Mouse (Mus musculus) cerebellum, postnatal 14 days (tissue): Measurements from ENCODE around the gene Tmem221.

ENCODE experiments used
- DNase-seq, 2 experiments: peaks; one replicate each; pipeline ENCODE4 v3.0.0; 2021; ENCODE audit warnings: mixed read lengths in 2 of 2

Gene Tmem221

GRCm38 (mm10) chr8:71577856-71578387 lies 19.3 kb upstream of the Tmem221 start:
- DNase-seq = peak; percentile 46 to 49

- DNase-seq = no peak
These were observed 16.3 kb upstream of the Tmem221 start for GRCm38 (mm10) chr8:71575020-71575419.

GRCm38 (mm10) chr8:71574426-71574825 lies 15.8 kb upstream of the Tmem221 start:
- DNase-seq = peak in 1 of 2 experiments; percentile 36

- DNase-seq = peak; percentile 64 to 77
These were observed 14.4 kb upstream of the Tmem221 start for GRCm38 (mm10) chr8:71572847-71573633.

- DNase-seq = peak; percentile 57 to 69
These were observed 13.4 kb upstream of the Tmem221 start for GRCm38 (mm10) chr8:71572077-71572476.

GRCm38 (mm10) chr8:71570291-71570954 lies 11.8 kb upstream of the Tmem221 start:
- DNase-seq = peak; percentile 97 to 98

GRCm38 (mm10) chr8:71569366-71570290 lies 11.0 kb upstream of the Tmem221 start:
- peak; percentile 94 to 95 for DNase-seq

- DNase-seq = peak; percentile 47
These were observed 10.3 kb upstream of the Tmem221 start for GRCm38 (mm10) chr8:71568941-71569340.

- DNase-seq = peak; percentile 87 to 91
These were observed 9.8 kb upstream of the Tmem221 start, which contains the start of gene Slc27a1 for GRCm38 (mm10) chr8:71568387-71568937. Gene Slc27a1, plus strand, starts transcription at chr8:71568882.

- no peak for DNase-seq
These were observed 8.9 kb upstream of the Tmem221 start for GRCm38 (mm10) chr8:71567587-71567986.

GRCm38 (mm10) chr8:71566501-71566900 lies 7.8 kb upstream of the Tmem221 start, which contains the start of gene Nxnl1:
Gene Nxnl1, minus strand, starts transcription at chr8:71566601.
- no peak for DNase-seq

GRCm38 (mm10) chr8:71563992-71564391 lies 5.3 kb upstream of the Tmem221 start:
- peak in 1 of 2 experiments; percentile 55 for DNase-seq

GRCm38 (mm10) chr8:71562751-71563150 lies 4.1 kb upstream of the Tmem221 start:
- peak; percentile 84 to 90 for DNase-seq

GRCm38 (mm10) chr8:71561401-71561800 lies 2.7 kb upstream of the Tmem221 start:
- DNase-seq = peak; percentile 78 to 82

- no peak for DNase-seq
These were observed 2.1 kb upstream of the Tmem221 start for GRCm38 (mm10) chr8:71560765-71561164.

GRCm38 (mm10) chr8:71560071-71560470 lies 1.4 kb upstream of the Tmem221 start:
- DNase-seq = no peak

- peak in 1 of 2 experiments; percentile 51 for DNase-seq
These were observed 453 bp upstream of the Tmem221 start for GRCm38 (mm10) chr8:71558958-71559690.

- DNase-seq = no peak
These were observed 4.0 kb downstream of the Tmem221 start for GRCm38 (mm10) chr8:71554644-71555043.

- DNase-seq = no peak
These were observed 4.7 kb downstream of the Tmem221 start for GRCm38 (mm10) chr8:71554001-71554400.

- DNase-seq = no peak
These were observed 5.9 kb downstream of the Tmem221 start for GRCm38 (mm10) chr8:71552770-71553169.

- no peak for DNase-seq
These were observed 7.9 kb downstream of the Tmem221 start for GRCm38 (mm10) chr8:71550754-71551153.
